In the genomic region with DNA sequence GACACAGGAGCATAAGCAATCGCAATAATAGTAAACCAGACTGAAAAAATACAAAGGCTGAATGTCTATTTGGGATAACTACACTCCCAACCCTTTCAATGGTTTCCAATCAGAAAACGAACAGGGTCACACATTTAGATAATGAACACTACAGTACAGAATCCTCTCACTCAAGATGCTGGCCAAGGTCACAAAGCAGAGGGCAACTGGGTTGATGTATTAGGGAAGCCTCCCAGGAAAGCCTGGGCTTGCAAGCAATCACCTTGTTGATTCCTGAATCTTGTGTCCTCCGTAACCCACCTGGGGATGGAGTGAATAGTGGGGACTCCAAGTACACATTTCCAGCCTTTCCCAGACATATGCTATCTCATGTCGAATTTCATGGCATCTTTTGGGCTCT, we compare ENCODE assay signal across 1 mouse cellular context.
TF ChIP-seq lines count a peak whose summit lies in the region.

No protein-coding gene starts in this region.

TF ChIP-seq in CH12.LX, 34 proteins besides CTCF, POLR2A, EP300 and RAD21 (continued from another document):
- TF ChIP-seq E2F4 (IDR thresholded peaks at IDR 0.05; ENCODE audit: insufficient replicate concordance, low read depth, low read length) (no peak), USF1 (IDR thresholded peaks at IDR 0.05; ENCODE audit: low read depth, low read length) (no peak), ZNF384 (IDR thresholded peaks at IDR 0.05; ENCODE audit: low read depth, low read length) (no peak)
TF ChIP-seq in CH12.LX: peak in this region for 0.
